Mouse (Mus musculus) ES-Bruce4 (cell line): ENCODE measurements around the gene Car11.

Source experiments
- CTCF ChIP-seq: IDR thresholded peaks from one replicate; pipeline ENCODE4 v1.8.1; 2011; ENCODE audit warnings: low read depth, low read length
- EP300 ChIP-seq: IDR thresholded peaks from 2 replicates; pipeline ENCODE4 v1.6.1; 2011; ENCODE audit warnings: low read depth, low read length; ENCODE audit not compliant: insufficient read depth
- POLR2A ChIP-seq: IDR thresholded peaks from one replicate; pipeline ENCODE4 v1.8.1; 2011; ENCODE audit warnings: low read length; ENCODE audit not compliant: insufficient read depth

DNA sequence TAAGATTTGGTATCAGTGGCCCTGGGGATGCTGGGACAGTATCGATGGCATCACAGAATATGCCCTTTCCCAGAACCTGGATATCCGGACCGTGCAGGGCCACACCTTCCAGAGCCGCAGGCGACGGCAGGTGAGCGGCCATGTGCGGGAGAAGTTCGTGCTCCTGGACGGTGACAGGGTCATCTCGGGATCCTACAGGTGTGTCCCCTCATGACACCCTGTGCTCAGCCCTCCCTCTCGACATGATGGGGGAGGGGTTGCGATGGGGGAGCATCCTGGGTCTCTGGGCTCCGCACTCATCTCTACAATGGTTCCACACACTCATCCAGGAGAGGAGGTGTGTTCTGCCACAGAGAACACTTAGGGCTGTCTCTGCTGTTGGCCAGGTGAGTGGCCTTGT, 24.1 kb downstream of the Car11 start:
- TF ChIP-seq CTCF (no peak), POLR2A (no peak), EP300 (no peak)
